Mouse (Mus musculus): Measurements from ENCODE around the gene Psme3. TPM values are rescaled to one million over a fixed set of nuclear protein-coding genes. Genes with fewer than 3 reads are reported as not detected.

Psme3 gene
- total RNA-seq, 1 experiment: 57.0 TPM

- Histone ChIP-seq H3K27ac (ENCODE audit: insufficient read depth, low read depth, low read length, poor library complexity, severe bottlenecking) (no peak overlapping the region), H3K4me1 (ENCODE audit: control insufficient read depth in 2 of 2, insufficient read depth in 2 of 2, low read length in 2 of 2, poor library complexity in 1 of 2) (peaks cover 2% of the 10 kb centered on the region in 2 experiments; a peak in 1 of 4 replicates), H3K9me3 (ENCODE audit: control insufficient read depth, insufficient read depth, low read depth, low read length) (no peaks in the 10 kb centered on the region), H3K4me3 (ENCODE audit: insufficient read depth in 1 of 2, low read depth in 1 of 2, low read length in 2 of 2, poor library complexity in 1 of 2, severe bottlenecking in 1 of 2) (no peak overlapping the region), H3K36me3 (ENCODE audit: control insufficient read depth, insufficient read depth, low read length, poor library complexity, severe bottlenecking) (no peaks in the 10 kb centered on the region), H3K9ac (ENCODE audit: insufficient read depth, low read depth, low read length, poor library complexity, severe bottlenecking) (no peak overlapping the region)
- in situ Hi-C loops (cut with MboI; ENCODE audit: low sequenced_read_pairs in 2 of 2, unreplicated experiment in 2 of 2): no loop called here
- TF ChIP-seq ZNF384 (IDR thresholded peaks at IDR 0.05; ENCODE audit: low read depth, low read length) (peak; percentile 60; the same call in 1 of the 2 replicates), ZC3H11A (IDR thresholded peaks at IDR 0.05; ENCODE audit: borderline replicate concordance, low read depth, low read length) (no peak), MAFK (IDR thresholded peaks at IDR 0.05; ENCODE audit: insufficient read depth, low read depth, low read length) (peak; percentile 28; the same call in 1 of the 2 replicates)
- no peak for DNase-seq (ENCODE audit: low read depth, low spot score)
Observed at GRCm38 (mm10) chr11:101355916-101356315, 39.9 kb downstream of the Psme3 start.

- no peak for DNase-seq (ENCODE audit: low read depth, low spot score)
- Histone ChIP-seq H3K36me3 (ENCODE audit: control insufficient read depth, insufficient read depth, low read length, poor library complexity, severe bottlenecking) (no peaks in the 10 kb centered on the region), H3K4me3 (ENCODE audit: insufficient read depth in 1 of 2, low read depth in 1 of 2, low read length in 2 of 2, poor library complexity in 1 of 2, severe bottlenecking in 1 of 2) (no peak overlapping the region), H3K4me1 (ENCODE audit: control insufficient read depth in 2 of 2, insufficient read depth in 2 of 2, low read length in 2 of 2, poor library complexity in 1 of 2) (peaks cover 2% of the 10 kb centered on the region in 2 experiments; a peak in 1 of 4 replicates), H3K9me3 (ENCODE audit: control insufficient read depth, insufficient read depth, low read depth, low read length) (no peaks in the 10 kb centered on the region), H3K9ac (ENCODE audit: insufficient read depth, low read depth, low read length, poor library complexity, severe bottlenecking) (no peak overlapping the region), H3K27ac (ENCODE audit: insufficient read depth, low read depth, low read length, poor library complexity, severe bottlenecking) (no peak overlapping the region)
- no peak for TF ChIP-seq CHD2 (IDR thresholded peaks at IDR 0.05; ENCODE audit: low read depth, low read length)
- no peak for TF ChIP-seq MAFK (IDR thresholded peaks at IDR 0.05; ENCODE audit: insufficient read depth, low read depth, low read length)
- no peak for TF ChIP-seq HCFC1 (IDR thresholded peaks at IDR 0.05; ENCODE audit: borderline replicate concordance, insufficient read depth, low read length)
- no peak for TF ChIP-seq ZNF384 (IDR thresholded peaks at IDR 0.05; ENCODE audit: low read depth, low read length)
- TF ChIP-seq ZC3H11A (IDR thresholded peaks at IDR 0.05; ENCODE audit: borderline replicate concordance, low read depth, low read length): no peak
- in situ Hi-C loops (cut with MboI; ENCODE audit: low sequenced_read_pairs in 2 of 2, unreplicated experiment in 2 of 2): no loop called here
Observed at GRCm38 (mm10) chr11:101357505-101358182, 41.6 kb downstream of the Psme3 start.

DNA sequence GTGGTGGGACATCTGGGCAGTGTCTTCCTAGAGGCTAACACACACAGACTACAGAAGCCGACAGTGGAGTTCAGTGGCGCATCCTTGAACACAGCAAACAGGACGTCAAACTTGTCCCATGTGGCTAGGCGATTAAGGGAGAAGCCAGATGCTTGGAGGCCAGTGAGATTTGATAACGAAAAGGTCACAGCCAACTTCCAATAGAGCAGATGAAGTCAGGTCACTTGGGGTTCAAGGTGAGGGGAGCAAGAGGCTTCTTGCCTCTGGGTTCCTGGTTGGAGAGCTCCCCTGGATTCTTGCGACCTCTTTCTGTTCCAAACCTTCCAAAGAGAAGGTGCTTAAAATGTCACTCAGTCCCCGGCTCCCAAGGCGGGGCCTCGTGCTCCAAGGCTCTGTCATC lies 43.8 kb downstream of the Psme3 start:
- DNase-seq (ENCODE audit: low read depth, low spot score): no peak
- no peak overlapping the region for H3K27ac ChIP-seq (ENCODE audit: insufficient read depth, low read depth, low read length, poor library complexity, severe bottlenecking)
- no peaks in the 10 kb centered on the region for H3K36me3 ChIP-seq (ENCODE audit: control insufficient read depth, insufficient read depth, low read length, poor library complexity, severe bottlenecking)
- H3K9me3 ChIP-seq (ENCODE audit: control insufficient read depth, insufficient read depth, low read depth, low read length): no peaks in the 10 kb centered on the region
- in situ Hi-C loops (cut with MboI; ENCODE audit: low sequenced_read_pairs in 2 of 2, unreplicated experiment in 2 of 2): no loop called here
- H3K4me3 ChIP-seq (ENCODE audit: insufficient read depth in 1 of 2, low read depth in 1 of 2, low read length in 2 of 2, poor library complexity in 1 of 2, severe bottlenecking in 1 of 2): no peak overlapping the region
- TF ChIP-seq ZNF384 (IDR thresholded peaks at IDR 0.05; ENCODE audit: low read depth, low read length) (no peak), HCFC1 (IDR thresholded peaks at IDR 0.05; ENCODE audit: borderline replicate concordance, insufficient read depth, low read length) (no peak), ZC3H11A (IDR thresholded peaks at IDR 0.05; ENCODE audit: borderline replicate concordance, low read depth, low read length) (no peak), MAFK (IDR thresholded peaks at IDR 0.05; ENCODE audit: insufficient read depth, low read depth, low read length) (no peak), CHD2 (IDR thresholded peaks at IDR 0.05; ENCODE audit: low read depth, low read length) (no peak)
- 0 out of 4 replicates have a peak, but pooled peaks cover 0 to 2% of the 10 kb centered on the region in 2 experiments for H3K4me1 ChIP-seq (ENCODE audit: control insufficient read depth in 2 of 2, insufficient read depth in 2 of 2, low read length in 2 of 2, poor library complexity in 1 of 2)
- no peak overlapping the region for H3K9ac ChIP-seq (ENCODE audit: insufficient read depth, low read depth, low read length, poor library complexity, severe bottlenecking)

- Histone ChIP-seq H3K4me3 (ENCODE audit: insufficient read depth in 1 of 2, low read depth in 1 of 2, low read length in 2 of 2, poor library complexity in 1 of 2, severe bottlenecking in 1 of 2) (no peak overlapping the region), H3K36me3 (ENCODE audit: control insufficient read depth, insufficient read depth, low read length, poor library complexity, severe bottlenecking) (no peaks in the 10 kb centered on the region), H3K9me3 (ENCODE audit: control insufficient read depth, insufficient read depth, low read depth, low read length) (no peaks in the 10 kb centered on the region), H3K27ac (ENCODE audit: insufficient read depth, low read depth, low read length, poor library complexity, severe bottlenecking) (no peak overlapping the region), H3K9ac (ENCODE audit: insufficient read depth, low read depth, low read length, poor library complexity, severe bottlenecking) (no peak overlapping the region), H3K4me1 (ENCODE audit: control insufficient read depth in 2 of 2, insufficient read depth in 2 of 2, low read length in 2 of 2, poor library complexity in 1 of 2) (0 out of 4 replicates have a peak, but pooled peaks cover 0 to 2% of the 10 kb centered on the region in 2 experiments)
- in situ Hi-C loops (cut with MboI; ENCODE audit: low sequenced_read_pairs in 2 of 2, unreplicated experiment in 2 of 2): no loop called here
- no peak for TF ChIP-seq MAFK (IDR thresholded peaks at IDR 0.05; ENCODE audit: insufficient read depth, low read depth, low read length)
- no peak for TF ChIP-seq ZNF384 (IDR thresholded peaks at IDR 0.05; ENCODE audit: low read depth, low read length)
- no peak for TF ChIP-seq HCFC1 (IDR thresholded peaks at IDR 0.05; ENCODE audit: borderline replicate concordance, insufficient read depth, low read length)
- no peak for TF ChIP-seq ZC3H11A (IDR thresholded peaks at IDR 0.05; ENCODE audit: borderline replicate concordance, low read depth, low read length)
- TF ChIP-seq CHD2 (IDR thresholded peaks at IDR 0.05; ENCODE audit: low read depth, low read length): no peak
- DNase-seq (ENCODE audit: low read depth, low spot score): no peak
Observed at GRCm38 (mm10) chr11:101360651-101361113, 44.7 kb downstream of the Psme3 start.
